Comparison of ENCODE assay signal across 8 mouse cellular contexts in the genomic region with DNA sequence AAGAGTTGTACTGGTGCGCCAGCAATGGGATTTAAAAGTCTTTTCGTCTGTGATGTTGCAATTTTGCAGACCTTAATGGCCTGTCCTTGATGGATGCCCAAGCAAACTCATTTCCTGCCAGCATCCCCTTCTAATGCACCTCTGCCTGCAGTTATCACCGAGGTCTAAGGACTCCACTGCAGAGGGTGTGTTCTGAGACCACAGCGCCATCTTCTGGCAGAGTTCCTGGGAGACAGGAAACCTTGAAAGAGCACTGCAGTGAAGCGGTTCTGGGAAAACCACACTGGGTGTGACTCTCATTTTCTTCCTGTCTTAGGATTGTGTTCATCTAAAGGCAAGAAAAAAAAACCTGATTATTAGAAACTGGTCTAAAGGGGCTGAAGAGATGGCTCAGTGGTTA. TPM values are rescaled to one million over a fixed set of nuclear protein-coding genes. Genes with fewer than 3 reads are reported as not detected.
DNase-seq lines count a peak whose midpoint lies in the region; ATAC-seq and TF ChIP-seq lines count a peak whose summit lies in the region.
"Had no signal": no experiment of that assay in that cellular context is flagged by ENCODE, and none has a peak within 500 bp of the region (broad histone marks: within the 10 kb centered on the region; RNA-seq: fewer than 3 reads in every experiment).

No protein-coding gene starts in this region.

- intact Hi-C loops in left cerebral cortex, adult 2 months (cut with DNase I): loop anchor here (2.0 to 5.0 kb wide), 2 partner anchors 123 to 264 kb away; no protein-coding TSS in a partner anchor

- no peak overlapping the region for H3K9ac ChIP-seq in forebrain, embryonic 12.5 days
- H3K9ac ChIP-seq: liver, embryonic 15.5 days had no signal

- no peak overlapping the region for H3K4me3 ChIP-seq in forebrain, embryonic 12.5 days (replicated peaks)
- H3K4me3 ChIP-seq in left cerebral cortex, adult 2 months: no peak overlapping the region
- H3K4me3 ChIP-seq: liver, embryonic 15.5 days had no signal

- no peaks in the 10 kb centered on the region for H3K36me3 ChIP-seq in forebrain, embryonic 12.5 days (replicated peaks)
- H3K36me3 ChIP-seq: liver, embryonic 15.5 days had no signal

- WGBS in forebrain, embryonic 12.5 days: 50% methylated on average over 5 of the region's 5 CpGs

- H3K9me3 ChIP-seq in forebrain, embryonic 12.5 days: no peaks in the 10 kb centered on the region
- H3K9me3 ChIP-seq: liver, embryonic 15.5 days had no signal

- H3K4me2 ChIP-seq in forebrain, embryonic 12.5 days: no peak overlapping the region
- H3K4me2 ChIP-seq: liver, embryonic 15.5 days had no signal

- peak; percentile 72 for TF ChIP-seq CTCF in brain, embryonic 14.5 days (IDR thresholded peaks at IDR 0.05; ENCODE audit: borderline replicate concordance, extremely low read depth, insufficient read depth, insufficient read length)
- peak; percentile 63 for TF ChIP-seq CTCF in left cerebral cortex, adult 2 months (IDR thresholded peaks at IDR 0.05)

- peak; percentile 77 for DNase-seq in NIH3T3 (ENCODE audit: low read depth)
- peak; percentile 86 for DNase-seq in brain, embryonic 14.5 days (ENCODE audit: low read depth)
- DNase-seq in left cerebral cortex, adult 2 months (ENCODE audit: extremely low spot score in 1 of 2, low spot score in 2 of 2): peak; percentile 64 to 71
- peak; percentile 76 for DNase-seq in right cerebral cortex, postnatal 14 days

- no peak overlapping the region for H3K27ac ChIP-seq in forebrain, embryonic 12.5 days
- H3K27ac ChIP-seq in left cerebral cortex, adult 2 months: no peak overlapping the region
- H3K27ac ChIP-seq: liver, embryonic 15.5 days had no signal

- no peaks in the 10 kb centered on the region for H3K4me1 ChIP-seq in forebrain, embryonic 12.5 days
- H3K4me1 ChIP-seq: liver, embryonic 15.5 days had no signal

- peak; percentile 63; the same call in 1 of the 2 replicates for ATAC-seq in forebrain, embryonic 12.5 days (ENCODE audit: low FRiP score)
- peak; percentile 81 to 90 for ATAC-seq in hematopoietic stem cell, adult 5-6 weeks (replicated peaks in 1 of 2; ENCODE audit: insufficient read depth in 1 of 2, low FRiP score in 2 of 2, low TSS enrichment in 1 of 2, low read depth in 1 of 2, poor library complexity in 2 of 2, severe bottlenecking in 2 of 2)
- ATAC-seq in megakaryocyte progenitor cell, adult 5-6 weeks (replicated peaks; ENCODE audit: poor library complexity): peak; percentile 96

- peaks cover 8% of the 10 kb centered on the region; the same call in 1 of the 2 replicates for H3K27me3 ChIP-seq in forebrain, embryonic 12.5 days
- H3K27me3 ChIP-seq: liver, embryonic 15.5 days had no signal

- no peak for TF ChIP-seq POLR2A in brain, embryonic 14.5 days (IDR thresholded peaks at IDR 0.05; ENCODE audit: borderline replicate concordance, extremely low read depth, insufficient read depth, insufficient read length, poor library complexity, severe bottlenecking)

RNA-seq across cellular contexts. Expression of a gene that starts 53.0 kb away (rescaled TPM):
- polyA plus RNA-seq in brain, embryonic 14.5 days (2012; rRNA removed): 94.5 and 187 TPM in 2 replicates
- polyA plus RNA-seq in forebrain, embryonic 12.5 days (2016; fragmentation: Nextera tagmentation; extraction: Ambion mirVana): 118 and 121 TPM in 2 replicates
- 0.25 TPM in 1 of 2 replicates, not detected in the other for total RNA-seq in hematopoietic stem cell, adult 5-6 weeks (2017)
- 100 to 1,000 TPM; 905 to 916 TPM for total RNA-seq in left cerebral cortex, adult 2 months (2021)
- not detected in 2 replicates for total RNA-seq in megakaryocyte progenitor cell, adult 5-6 weeks (2015)
- total RNA-seq in megakaryocyte progenitor cell, adult 5-6 weeks (2017): 0.50 TPM in 1 of 2 replicates, not detected in the other

Comparison
In these comparisons a context has a peak if more than half of its experiments do, and no peak if none do; other contexts are left out.
1. RNA of a gene that starts 53.0 kb away (total RNA-seq): 905 to 916 TPM in left cerebral cortex, adult 2 months; 0.50 TPM in megakaryocyte progenitor cell, adult 5-6 weeks and 0.25 TPM in hematopoietic stem cell, adult 5-6 weeks; every median in the first group is over 100 times any median in the second.
2. Peak in every context shown above with its lines, with median percentiles within 50 percentile points of each other: DNase-seq and ATAC-seq.